Mouse (Mus musculus): ENCODE measurements around the gene Bicc1.

Gene Bicc1

DNA sequence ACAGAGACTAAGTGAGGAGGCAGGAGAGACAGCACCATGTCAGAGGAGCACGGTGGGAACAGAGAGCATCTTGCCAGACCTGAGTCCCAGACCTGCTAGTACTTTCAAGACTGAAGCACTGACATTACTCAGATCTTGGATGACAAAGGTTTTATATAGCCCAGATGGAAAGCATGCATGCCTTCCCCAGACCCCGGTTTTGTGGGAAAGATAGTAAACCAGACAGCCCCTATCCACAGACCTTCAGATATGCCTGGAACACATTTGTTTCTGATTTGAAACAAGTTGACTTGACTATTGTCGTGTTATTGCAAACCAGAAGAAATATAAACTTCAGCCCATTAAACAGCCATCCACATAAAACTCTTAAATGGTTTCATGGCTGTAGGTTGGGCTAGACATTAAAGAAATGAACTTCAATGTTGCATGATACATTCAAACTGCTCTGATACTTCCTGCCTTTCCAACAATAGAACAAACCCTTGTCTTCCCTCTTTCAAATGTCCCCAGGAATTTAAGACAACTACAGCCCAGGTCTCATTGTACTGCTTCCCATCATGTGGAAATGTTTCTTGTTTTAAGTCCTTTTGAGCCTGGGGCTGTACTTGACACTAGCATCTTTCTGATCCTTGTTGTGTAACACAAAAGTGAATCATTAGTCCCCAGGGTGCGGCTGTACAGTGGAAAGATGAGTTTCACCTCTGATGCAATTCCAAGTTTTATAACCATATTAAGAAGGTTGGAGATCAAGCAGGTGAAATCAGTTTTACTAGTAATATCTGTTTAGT lies 72.7 kb downstream of the Bicc1 start:
- no peaks in the 10 kb centered on the region for H3K4me1 ChIP-seq (replicated peaks; ENCODE audit: low read depth, low read length)
- no peaks in the 10 kb centered on the region for H3K9me3 ChIP-seq (ENCODE audit: low read length)
- H3K27me3 ChIP-seq (ENCODE audit: insufficient read depth, low read length), result no peaks in the 10 kb centered on the region
- no peaks in the 10 kb centered on the region for H3K36me3 ChIP-seq (ENCODE audit: insufficient read depth, low read length)
- no peak overlapping the region for H3K4me3 ChIP-seq (replicated peaks; ENCODE audit: low read length)
- TF ChIP-seq CTCF (conservative IDR thresholded peaks at IDR 0.05; ENCODE audit: low read length), result no peak
- no peak for TF ChIP-seq NANOG (IDR thresholded peaks at IDR 0.05; ENCODE audit: borderline replicate concordance, low read length)
- TF ChIP-seq POU5F1 (IDR thresholded peaks at IDR 0.05; ENCODE audit: borderline replicate concordance, low read length), result no peak

- no peaks in the 10 kb centered on the region for H3K27me3 ChIP-seq (ENCODE audit: insufficient read depth, low read length)
- H3K4me1 ChIP-seq (replicated peaks; ENCODE audit: low read depth, low read length), result no peaks in the 10 kb centered on the region
- no peaks in the 10 kb centered on the region for H3K36me3 ChIP-seq (ENCODE audit: insufficient read depth, low read length)
- no peak overlapping the region for H3K4me3 ChIP-seq (replicated peaks; ENCODE audit: low read length)
- TF ChIP-seq POU5F1 (IDR thresholded peaks at IDR 0.05; ENCODE audit: borderline replicate concordance, low read length) (no peak), CTCF (conservative IDR thresholded peaks at IDR 0.05; ENCODE audit: low read length) (no peak), NANOG (IDR thresholded peaks at IDR 0.05; ENCODE audit: borderline replicate concordance, low read length) (no peak)
- H3K9me3 ChIP-seq (ENCODE audit: low read length), result no peaks in the 10 kb centered on the region
These were observed 76.5 kb downstream of the Bicc1 start for GRCm38 (mm10) chr10:71082986-71083385.

GRCm38 (mm10) chr10:71078856-71079255 lies 80.6 kb downstream of the Bicc1 start:
- Histone ChIP-seq H3K27me3 (ENCODE audit: insufficient read depth, low read length) (no peaks in the 10 kb centered on the region), H3K9me3 (ENCODE audit: low read length) (no peaks in the 10 kb centered on the region), H3K4me3 (replicated peaks; ENCODE audit: low read length) (no peak overlapping the region), H3K36me3 (ENCODE audit: insufficient read depth, low read length) (no peaks in the 10 kb centered on the region), H3K4me1 (replicated peaks; ENCODE audit: low read depth, low read length) (no peaks in the 10 kb centered on the region)
- TF ChIP-seq CTCF (conservative IDR thresholded peaks at IDR 0.05; ENCODE audit: low read length) (no peak), POU5F1 (IDR thresholded peaks at IDR 0.05; ENCODE audit: borderline replicate concordance, low read length) (no peak), NANOG (IDR thresholded peaks at IDR 0.05; ENCODE audit: borderline replicate concordance, low read length) (no peak)

DNA sequence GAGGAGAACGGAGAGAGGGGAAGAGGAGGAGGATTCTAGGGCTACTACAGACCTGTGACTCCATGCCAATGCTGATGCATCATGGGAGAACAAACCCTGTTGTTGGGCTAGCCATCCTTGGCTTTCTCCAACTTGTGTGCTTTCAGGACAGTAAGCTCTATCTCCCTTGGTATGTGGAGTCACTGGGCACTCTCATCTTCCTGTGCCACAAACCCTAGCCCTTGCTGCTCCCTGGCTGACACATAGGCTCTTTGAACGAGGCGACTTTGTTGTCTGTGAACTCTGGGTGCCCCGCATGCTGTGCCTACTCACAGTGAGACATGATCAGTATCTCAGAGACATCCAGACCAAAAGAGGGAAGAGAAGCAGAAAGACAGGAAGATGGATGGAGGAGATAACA lies 94.5 kb downstream of the Bicc1 start:
- TF ChIP-seq POU5F1 (IDR thresholded peaks at IDR 0.05; ENCODE audit: borderline replicate concordance, low read length), result no peak
- Histone ChIP-seq H3K4me1 (replicated peaks; ENCODE audit: low read depth, low read length) (no peaks in the 10 kb centered on the region), H3K9me3 (ENCODE audit: low read length) (no peaks in the 10 kb centered on the region), H3K4me3 (replicated peaks; ENCODE audit: low read length) (no peak overlapping the region), H3K36me3 (ENCODE audit: insufficient read depth, low read length) (no peaks in the 10 kb centered on the region), H3K27me3 (ENCODE audit: insufficient read depth, low read length) (no peaks in the 10 kb centered on the region)

- Histone ChIP-seq H3K4me3 (replicated peaks; ENCODE audit: low read length) (no peak overlapping the region), H3K27me3 (ENCODE audit: insufficient read depth, low read length) (no peaks in the 10 kb centered on the region), H3K9me3 (ENCODE audit: low read length) (no peaks in the 10 kb centered on the region), H3K4me1 (replicated peaks; ENCODE audit: low read depth, low read length) (no peaks in the 10 kb centered on the region), H3K36me3 (ENCODE audit: insufficient read depth, low read length) (no peaks in the 10 kb centered on the region)
- no peak for TF ChIP-seq CTCF (conservative IDR thresholded peaks at IDR 0.05; ENCODE audit: low read length)
- no peak for TF ChIP-seq NANOG (IDR thresholded peaks at IDR 0.05; ENCODE audit: borderline replicate concordance, low read length)
- no peak for TF ChIP-seq POU5F1 (IDR thresholded peaks at IDR 0.05; ENCODE audit: borderline replicate concordance, low read length)
These were observed 94.9 kb downstream of the Bicc1 start for GRCm38 (mm10) chr10:71064576-71064975.

DNA sequence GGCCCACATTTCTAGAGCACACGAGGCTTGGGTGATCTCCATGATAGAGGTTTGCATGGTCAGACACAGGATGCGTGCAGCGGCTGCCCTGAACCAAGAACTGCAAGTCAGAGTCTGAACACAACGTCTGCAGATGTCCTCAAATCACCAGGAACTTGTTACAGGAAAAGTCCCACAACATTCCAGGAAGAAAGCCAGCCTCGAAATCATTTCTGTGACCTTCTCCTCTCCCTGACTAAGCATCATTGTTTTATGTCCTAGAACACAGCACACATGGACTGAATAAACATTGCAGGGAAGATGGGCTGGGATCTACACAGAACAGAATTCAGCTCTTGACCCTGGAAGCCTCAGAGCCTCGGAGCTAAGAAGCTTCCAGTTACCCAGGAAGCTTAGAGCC lies 97.3 kb downstream of the Bicc1 start:
- TF ChIP-seq NANOG (IDR thresholded peaks at IDR 0.05; ENCODE audit: borderline replicate concordance, low read length) (no peak), POU5F1 (IDR thresholded peaks at IDR 0.05; ENCODE audit: borderline replicate concordance, low read length) (no peak), CTCF (conservative IDR thresholded peaks at IDR 0.05; ENCODE audit: low read length) (no peak)
- H3K9me3 ChIP-seq (ENCODE audit: low read length), result no peaks in the 10 kb centered on the region
- no peak overlapping the region for H3K4me3 ChIP-seq (replicated peaks; ENCODE audit: low read length)
- H3K27me3 ChIP-seq (ENCODE audit: insufficient read depth, low read length), result no peaks in the 10 kb centered on the region
- H3K4me1 ChIP-seq (replicated peaks; ENCODE audit: low read depth, low read length), result no peaks in the 10 kb centered on the region
- no peaks in the 10 kb centered on the region for H3K36me3 ChIP-seq (ENCODE audit: insufficient read depth, low read length)

DNA sequence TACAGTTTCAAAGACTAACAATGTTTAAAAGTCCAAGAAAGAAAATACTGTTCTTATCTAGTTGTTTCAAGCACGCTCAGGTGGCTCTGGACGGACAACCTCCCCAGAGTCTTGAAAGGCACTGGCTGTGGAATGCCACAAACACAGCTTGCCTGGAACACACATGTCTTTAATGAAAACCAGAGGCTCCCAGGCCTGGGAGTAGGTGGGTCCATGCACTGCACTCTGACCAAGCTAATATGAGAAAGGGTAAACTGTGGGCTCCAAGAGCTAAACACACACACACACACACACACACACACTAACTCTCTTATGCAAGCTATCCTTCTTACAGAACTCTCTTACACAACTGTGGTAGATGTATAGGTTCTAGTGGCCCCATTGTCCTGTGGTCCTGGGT lies 99.2 kb downstream of the Bicc1 start:
- H3K27me3 ChIP-seq (ENCODE audit: insufficient read depth, low read length), result no peaks in the 10 kb centered on the region
- no peak for TF ChIP-seq POU5F1 (IDR thresholded peaks at IDR 0.05; ENCODE audit: borderline replicate concordance, low read length)
- TF ChIP-seq NANOG (IDR thresholded peaks at IDR 0.05; ENCODE audit: borderline replicate concordance, low read length), result no peak
- no peak for TF ChIP-seq CTCF (conservative IDR thresholded peaks at IDR 0.05; ENCODE audit: low read length)

DNA sequence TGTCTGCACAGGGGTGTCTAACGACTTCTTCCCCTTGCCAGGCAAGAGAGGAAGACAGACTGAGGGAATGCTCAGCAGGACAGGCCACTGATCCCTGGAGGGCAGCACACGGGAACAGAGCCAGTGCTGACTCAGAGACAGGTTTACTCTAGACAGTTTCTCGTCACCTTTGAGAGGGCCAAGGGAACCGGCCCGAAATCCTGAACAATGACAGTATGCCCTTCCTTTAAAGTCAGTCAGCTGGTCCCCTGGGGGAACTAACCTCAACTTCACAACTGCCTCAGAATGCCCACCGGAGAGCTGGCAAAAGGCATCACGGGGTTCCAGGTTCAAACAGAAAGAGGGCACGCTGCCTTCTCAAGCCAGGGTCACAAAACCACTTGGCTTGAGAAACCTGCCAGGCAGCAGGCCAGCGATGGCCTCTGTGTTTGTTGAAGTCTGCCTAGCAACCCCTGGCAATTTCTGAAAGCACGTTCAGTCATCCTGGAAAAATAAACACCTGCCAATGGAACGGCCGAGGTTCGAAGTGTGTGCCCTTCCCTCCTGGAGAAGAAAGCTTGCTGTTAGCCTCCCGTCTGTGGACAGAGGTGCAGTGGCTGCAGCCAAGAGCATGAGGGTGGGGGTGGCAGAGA lies 100.8 kb downstream of the Bicc1 start:
- TF ChIP-seq POU5F1 (IDR thresholded peaks at IDR 0.05; ENCODE audit: borderline replicate concordance, low read length), result no peak
- no peak for TF ChIP-seq NANOG (IDR thresholded peaks at IDR 0.05; ENCODE audit: borderline replicate concordance, low read length)
- no peak for TF ChIP-seq CTCF (conservative IDR thresholded peaks at IDR 0.05; ENCODE audit: low read length)
- Histone ChIP-seq H3K36me3 (ENCODE audit: insufficient read depth, low read length) (no peaks in the 10 kb centered on the region), H3K27me3 (ENCODE audit: insufficient read depth, low read length) (no peaks in the 10 kb centered on the region), H3K4me3 (replicated peaks; ENCODE audit: low read length) (no peak overlapping the region), H3K9me3 (ENCODE audit: low read length) (no peaks in the 10 kb centered on the region), H3K4me1 (replicated peaks; ENCODE audit: low read depth, low read length) (no peaks in the 10 kb centered on the region)

More for the DNA sequence above, 99.2 kb downstream of the Bicc1 start:
- Histone ChIP-seq H3K36me3 (ENCODE audit: insufficient read depth, low read length) (no peaks in the 10 kb centered on the region), H3K4me1 (replicated peaks; ENCODE audit: low read depth, low read length) (no peaks in the 10 kb centered on the region), H3K9me3 (ENCODE audit: low read length) (no peaks in the 10 kb centered on the region), H3K4me3 (replicated peaks; ENCODE audit: low read length) (no peak overlapping the region)

Data from E14TG2a.4 (cell line).